Mouse (Mus musculus): ENCODE measurements around the gene Col26a1.
A peak's percentile ranks its signal among the peaks of the same experiment; 100 is the strongest.
"Not testable (repeated sequence)": the region's sequence is repeated elsewhere in the genome, so short reads cannot be mapped to it uniquely, and the experiment has no call there.

Gene Col26a1

DNA sequence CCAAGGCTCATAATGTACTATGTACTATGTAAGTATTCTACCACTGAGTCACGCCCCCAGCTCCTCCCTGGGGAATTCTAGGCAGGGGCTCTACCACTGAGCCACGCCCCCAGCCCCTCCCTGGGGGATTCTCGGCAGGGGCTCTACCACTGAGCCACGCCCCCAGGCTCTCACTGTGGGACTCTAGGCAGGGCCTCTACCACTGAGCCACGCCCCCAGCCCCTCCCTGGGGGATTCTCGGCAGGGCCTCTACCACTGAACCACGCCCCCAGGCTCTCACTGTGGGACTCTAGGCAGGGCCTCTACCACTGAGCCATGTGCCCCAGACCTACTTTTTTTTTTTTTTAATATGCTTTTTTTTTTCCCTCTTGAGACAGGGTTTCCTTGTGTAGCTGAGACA, 129.8 kb downstream of the Col26a1 start:
- DNase-seq (ENCODE audit: extremely low read depth, low read depth) = not testable (repeated sequence)

DNA sequence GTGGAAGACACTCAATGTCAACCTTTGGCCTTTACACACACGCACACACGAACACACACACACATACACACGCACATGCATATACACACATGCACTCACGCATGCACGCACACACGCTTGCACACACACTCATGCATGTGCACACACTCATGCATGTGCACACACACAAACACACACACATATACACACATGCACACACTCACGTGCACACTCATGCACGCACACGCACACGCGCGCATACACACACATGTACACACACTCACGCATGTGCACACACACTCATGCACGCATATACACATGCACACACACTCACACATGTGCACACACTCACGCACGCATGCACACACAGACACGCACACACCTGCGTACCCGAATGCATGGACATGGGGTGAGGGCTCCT, 130.9 kb downstream of the Col26a1 start:
- no peak for DNase-seq (ENCODE audit: extremely low read depth, low read depth)

DNA sequence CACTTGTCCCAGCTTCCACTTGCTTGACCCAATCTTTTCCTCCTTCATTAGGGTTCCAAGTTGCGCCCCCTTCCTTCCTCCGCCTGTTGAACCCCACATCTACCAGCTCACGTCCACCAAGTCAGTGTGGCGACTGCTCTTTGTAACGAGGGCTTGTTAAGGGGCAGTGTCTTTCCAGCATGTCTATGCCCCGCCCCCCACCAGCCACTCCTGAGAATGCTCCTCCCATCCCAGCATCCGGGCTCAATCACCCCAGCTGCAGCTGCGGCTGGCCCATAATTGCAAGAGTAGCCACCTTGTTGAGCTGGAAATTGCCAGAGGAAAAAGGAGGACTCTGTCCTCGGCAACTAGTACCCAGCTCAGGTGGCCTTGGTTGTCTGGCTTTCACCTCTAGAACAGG, 136.4 kb downstream of the Col26a1 start:
- DNase-seq (ENCODE audit: extremely low read depth, low read depth) = no peak

DNA sequence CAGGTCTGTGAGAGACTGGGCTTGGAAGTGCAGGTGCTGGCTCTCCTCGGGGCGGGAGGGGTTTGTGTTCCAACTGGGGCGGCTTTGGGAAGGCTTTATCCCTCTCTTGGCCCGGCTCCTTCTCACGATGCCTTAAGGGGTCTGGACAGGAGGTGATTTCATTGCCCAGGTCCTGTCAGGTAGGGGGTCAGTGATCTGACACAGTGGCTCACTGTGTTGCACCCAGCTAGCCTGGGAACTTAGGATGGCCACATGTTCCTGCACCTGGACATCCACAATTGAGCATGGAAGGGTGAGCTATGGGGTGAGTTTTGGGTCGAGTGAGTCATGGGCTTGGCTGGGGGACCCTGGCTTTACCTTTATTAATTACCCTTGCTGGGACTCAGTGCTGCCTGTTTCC, 144.1 kb downstream of the Col26a1 start:
- DNase-seq (ENCODE audit: extremely low read depth, low read depth) = no peak

DNA sequence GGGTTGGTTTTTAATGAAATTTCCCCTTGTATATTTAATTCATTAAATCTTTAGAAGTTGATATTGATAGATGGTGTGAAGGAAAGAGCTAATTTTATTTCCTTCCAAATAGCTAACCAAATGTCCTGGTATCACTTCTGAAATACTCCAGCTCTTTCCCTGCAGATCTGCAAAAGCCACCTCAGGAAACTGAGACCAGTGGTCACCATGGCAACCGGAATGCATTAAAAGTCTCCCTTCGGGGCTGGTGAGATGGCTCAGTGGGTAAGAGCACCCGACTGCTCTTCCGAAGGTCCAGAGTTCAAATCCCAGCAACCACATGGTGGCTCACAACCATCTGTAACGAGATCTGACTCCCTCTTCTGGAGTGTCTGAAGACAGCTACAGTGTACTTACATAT, 156.7 kb downstream of the Col26a1 start:
- not testable (repeated sequence) for DNase-seq (ENCODE audit: extremely low read depth, low read depth)

DNA sequence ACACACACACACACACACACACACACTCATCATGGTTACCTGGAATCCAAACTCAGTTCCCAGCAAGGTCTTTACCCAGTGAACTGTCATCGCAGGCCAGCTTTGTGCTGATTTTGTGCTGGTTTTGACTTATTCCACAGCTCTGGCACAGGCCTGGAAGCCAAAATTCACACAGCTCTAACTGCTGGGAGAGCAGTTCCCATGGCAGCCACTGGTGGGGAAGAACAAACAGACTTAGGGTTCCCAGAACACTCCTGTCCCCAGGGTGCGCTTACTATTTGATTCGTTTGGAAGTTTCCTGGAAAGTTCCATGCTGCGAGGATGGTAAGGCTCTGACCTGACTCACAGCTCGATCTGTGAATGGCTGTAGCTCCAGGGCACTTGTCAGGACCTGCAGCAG, 161.4 kb downstream of the Col26a1 start:
- DNase-seq (ENCODE audit: extremely low read depth, low read depth) = no peak

DNA sequence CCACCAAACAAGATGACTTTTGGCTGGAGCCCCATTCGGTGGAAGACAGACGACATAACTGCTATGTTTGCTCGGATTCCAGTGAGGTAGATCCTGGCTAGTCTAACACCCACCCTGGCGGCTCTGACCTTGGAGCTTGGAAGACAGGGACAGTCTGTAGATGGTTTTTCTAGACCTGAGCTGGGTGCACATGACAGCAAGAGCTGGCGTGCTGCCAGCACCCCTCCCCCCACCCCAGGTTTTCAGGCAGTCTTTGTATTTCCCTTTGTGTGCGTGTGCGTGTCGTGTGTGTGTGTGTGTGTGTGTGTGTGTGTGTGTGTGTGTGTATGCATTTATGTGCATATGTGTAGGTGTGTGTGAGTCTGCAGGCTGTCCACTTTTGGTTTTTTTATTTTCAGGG, 164.4 kb downstream of the Col26a1 start:
- DNase-seq (ENCODE audit: extremely low read depth, low read depth) = no peak

DNA sequence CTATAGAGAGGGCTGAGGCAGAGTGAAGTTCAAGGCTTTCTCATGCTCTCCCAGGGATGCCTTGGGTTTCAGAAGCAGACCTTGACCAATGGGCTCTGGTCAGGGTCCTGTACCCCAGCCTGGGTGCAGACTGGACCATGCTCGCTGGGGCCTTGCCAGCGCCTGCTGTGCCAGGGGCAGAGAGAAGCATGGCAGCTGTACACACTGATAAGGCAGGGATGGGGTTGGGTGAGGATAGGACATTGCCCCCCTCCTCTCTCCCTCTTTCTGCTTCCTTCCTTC, 165.5 kb downstream of the Col26a1 start:
- DNase-seq (ENCODE audit: extremely low read depth, low read depth) = no peak

DNA sequence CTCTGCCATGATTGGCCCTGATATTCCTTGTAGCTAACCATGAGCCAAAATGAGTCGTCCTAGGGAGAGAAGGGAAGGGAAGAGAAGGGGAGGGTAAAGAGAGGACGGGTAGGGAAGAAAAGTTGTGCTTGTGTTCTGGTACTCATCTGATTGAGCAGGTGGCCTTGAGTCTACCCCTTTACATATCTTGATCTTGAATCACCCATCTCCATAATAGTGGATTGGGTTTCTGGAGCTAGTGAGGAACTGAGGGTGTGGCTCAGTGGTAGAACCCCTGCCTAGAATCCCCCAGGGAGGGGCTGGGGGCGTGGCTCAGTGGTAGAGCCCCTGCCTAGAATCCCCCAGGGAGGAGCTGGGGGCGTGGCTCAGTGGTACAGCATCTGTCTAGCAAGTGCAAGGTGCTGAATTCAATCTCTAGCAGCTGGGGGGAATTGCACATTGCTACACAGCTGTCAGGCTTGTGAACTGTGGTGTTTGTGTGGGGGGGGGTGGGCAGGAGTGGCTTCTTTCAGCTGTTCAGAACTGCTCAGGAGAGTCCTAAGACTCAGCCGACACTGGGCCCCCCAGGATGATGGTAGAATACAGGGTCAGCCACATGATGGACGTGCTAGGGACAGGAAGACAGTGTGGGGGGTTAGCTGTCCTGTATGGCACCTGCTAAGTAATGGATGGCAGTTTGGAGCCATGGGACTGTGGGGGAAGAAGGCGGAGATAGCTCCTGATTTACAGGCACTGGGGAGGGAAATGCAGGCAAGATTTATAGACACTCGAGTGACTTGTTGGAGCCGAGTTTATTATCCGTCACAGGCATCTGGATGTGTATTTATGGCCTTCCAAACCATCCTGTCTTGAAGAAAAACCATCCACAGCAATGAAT, 166.1 kb downstream of the Col26a1 start:
- no peak for DNase-seq (ENCODE audit: extremely low read depth, low read depth)

DNA sequence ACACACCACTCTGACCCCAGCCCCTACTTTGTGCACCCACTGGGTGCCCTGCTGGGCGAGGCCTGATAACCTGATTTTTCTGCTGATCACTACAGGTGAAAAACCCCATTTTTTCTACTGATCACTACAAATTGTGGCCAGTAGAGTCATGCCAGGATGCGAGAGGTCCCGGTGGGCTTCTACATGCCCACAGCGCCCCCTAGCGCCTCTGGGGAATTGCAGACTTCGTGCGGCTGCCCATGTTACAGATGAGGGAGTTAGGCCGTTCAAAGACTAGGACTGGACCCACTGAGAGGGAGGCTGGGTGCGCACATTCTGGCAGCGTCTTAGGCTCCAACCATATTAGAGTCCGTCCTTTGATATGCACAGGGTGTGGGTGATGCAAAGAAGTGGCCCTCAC, 168.1 kb downstream of the Col26a1 start:
- peak; percentile 12 for DNase-seq (ENCODE audit: extremely low read depth, low read depth)

DNA sequence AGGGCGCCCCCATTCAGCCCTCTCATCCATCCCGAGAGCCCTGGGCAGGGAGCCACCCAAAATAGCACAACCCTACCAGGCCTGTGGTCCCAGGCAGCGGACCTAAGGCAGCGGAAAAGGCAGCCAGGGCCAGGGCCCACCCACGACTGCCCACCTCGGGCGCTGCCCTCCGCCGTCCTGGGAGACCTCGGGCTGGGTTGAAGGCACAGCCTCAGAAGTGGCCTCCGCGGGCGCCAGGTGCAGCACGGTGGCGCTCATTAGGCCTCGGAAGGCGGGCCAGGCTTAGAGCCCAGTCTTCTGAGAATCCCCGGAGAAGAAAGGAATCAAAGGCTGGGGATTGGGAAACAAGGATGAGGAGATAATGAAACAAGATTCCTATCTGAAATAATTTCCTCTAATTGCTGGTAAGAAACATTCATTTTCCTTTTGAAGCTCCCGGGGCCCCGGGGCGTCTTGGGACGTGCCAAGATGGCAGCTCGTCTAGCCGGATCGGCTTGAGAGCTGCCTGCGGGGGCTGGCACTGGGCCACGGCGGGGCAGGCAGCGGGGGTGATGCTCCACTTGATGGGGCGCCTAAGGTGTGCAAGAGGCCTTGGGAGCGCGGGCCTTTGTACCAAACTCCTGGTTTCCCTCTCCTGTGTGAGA, 168.7 kb downstream of the Col26a1 start:
- DNase-seq (ENCODE audit: extremely low read depth, low read depth) = no peak

DNA sequence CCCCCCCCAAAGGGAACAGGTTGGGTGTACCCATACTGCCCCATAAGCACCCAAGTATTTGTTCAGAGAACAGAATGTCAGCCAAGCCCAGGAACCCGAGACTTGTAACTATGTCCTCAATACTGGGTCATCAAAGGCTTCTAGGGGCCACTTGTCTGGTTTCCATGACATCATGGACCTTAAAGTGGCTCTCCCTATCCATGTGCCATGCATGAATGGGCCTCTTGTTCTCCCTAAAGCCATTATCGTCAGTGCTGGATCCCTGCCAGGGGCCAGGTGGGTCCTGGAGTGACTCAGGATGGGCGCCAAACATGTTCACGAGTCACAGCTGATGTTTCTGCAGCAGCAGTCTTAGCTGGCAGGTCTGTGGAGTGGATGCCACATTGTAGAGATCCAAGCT, 172.3 kb downstream of the Col26a1 start:
- no peak for DNase-seq (ENCODE audit: extremely low read depth, low read depth)

DNA sequence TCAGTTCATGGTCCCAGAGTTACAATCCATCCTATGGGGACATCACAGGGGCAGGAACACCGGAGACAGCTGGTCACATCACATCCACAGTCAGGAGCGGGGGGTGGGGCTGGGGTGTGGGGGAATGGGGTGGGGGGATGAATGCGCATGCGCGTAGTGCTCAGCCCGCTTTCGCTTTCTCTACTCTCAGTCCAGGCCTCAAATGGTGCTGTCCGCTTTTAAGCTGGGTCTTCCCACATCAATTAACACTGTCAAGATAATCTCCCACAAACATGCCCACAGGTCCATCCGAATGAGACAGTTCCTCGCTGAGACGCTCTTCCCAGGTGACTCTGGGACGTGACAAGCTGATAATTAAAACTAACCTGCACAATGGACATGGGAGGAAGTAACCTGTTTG, 174.9 kb downstream of the Col26a1 start:
- no peak for DNase-seq (ENCODE audit: extremely low read depth, low read depth)

DNA sequence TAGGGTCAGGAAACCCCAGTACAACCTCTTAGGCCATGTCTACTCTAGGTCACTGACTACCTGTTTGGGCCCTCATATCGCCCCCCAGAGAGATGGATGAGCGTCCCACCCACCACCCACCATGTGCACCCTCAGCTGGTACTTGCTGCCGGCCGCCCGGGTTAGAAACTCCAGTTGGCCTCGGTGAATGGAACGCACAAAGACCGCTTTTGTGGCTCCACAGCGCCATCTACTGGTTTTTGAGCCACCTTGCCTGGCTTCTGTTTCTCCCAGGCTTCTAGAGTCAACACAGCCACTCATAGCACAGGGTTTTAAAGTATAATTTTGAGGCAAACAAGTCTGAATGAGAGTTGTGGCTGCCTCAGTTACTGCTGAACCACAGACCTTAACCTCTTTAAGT, 176.2 kb downstream of the Col26a1 start:
- peak; percentile 31 for DNase-seq (ENCODE audit: extremely low read depth, low read depth)

DNA sequence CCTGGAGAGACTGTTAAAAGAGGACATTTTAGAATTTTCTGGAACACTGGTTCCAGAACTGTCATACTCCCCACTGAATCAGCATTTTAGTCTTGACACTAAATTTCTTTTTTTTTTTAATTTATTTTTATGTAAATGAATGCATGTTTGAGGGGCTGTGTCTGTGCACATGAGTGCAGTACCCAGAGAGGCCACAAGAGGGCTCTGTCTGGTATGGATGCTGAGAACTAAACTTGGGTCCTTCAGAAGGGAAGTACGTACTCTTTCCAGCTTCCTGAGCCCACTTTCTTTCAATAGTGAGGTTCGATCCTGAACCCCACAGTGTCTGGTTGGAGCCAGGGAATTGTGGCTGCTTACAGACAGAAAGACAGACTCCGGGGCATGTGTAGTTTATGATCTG, 177.5 kb downstream of the Col26a1 start:
- peak; percentile 29 for DNase-seq (ENCODE audit: extremely low read depth, low read depth)

DNA sequence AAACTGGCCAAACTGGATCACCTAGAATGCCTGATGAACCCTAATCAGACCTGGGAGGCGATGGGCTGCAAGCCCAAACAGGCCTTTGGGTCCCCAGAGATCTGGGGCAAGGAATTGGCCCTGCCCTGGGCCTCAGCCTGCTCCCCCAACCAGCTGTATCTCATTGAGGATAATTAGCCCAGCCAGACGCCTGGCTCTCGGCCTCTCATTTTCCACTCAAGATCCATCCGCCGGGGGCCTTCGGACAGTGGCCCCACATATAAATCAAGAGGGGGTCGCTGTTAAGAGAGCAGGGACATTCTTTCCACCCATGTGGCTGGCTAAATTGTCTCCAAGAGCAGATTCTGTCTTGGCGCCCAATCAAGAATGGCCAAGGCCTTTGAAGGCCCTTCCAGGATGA, 178.9 kb downstream of the Col26a1 start:
- no peak for DNase-seq (ENCODE audit: extremely low read depth, low read depth)

DNA sequence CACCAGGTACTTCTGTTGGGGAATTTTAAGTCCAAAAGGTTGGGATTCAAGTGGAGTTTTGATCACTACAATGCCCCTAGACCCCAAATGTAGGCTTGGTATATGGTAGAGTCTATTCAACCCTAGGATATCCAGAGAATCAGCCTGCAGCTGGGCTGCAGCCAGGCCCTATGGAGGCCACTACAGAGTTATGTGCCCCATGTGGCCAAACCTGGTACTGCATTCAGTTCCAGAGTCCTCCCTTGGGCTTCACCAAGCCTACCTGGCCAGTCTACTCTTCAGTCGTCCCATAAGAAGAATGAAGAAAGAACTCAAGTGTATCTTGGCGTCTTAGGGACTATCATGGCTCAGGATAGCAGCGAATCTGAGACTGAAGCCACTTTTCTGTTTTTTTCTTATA, 179.3 kb downstream of the Col26a1 start:
- DNase-seq (ENCODE audit: extremely low read depth, low read depth) = peak; percentile 27

DNA sequence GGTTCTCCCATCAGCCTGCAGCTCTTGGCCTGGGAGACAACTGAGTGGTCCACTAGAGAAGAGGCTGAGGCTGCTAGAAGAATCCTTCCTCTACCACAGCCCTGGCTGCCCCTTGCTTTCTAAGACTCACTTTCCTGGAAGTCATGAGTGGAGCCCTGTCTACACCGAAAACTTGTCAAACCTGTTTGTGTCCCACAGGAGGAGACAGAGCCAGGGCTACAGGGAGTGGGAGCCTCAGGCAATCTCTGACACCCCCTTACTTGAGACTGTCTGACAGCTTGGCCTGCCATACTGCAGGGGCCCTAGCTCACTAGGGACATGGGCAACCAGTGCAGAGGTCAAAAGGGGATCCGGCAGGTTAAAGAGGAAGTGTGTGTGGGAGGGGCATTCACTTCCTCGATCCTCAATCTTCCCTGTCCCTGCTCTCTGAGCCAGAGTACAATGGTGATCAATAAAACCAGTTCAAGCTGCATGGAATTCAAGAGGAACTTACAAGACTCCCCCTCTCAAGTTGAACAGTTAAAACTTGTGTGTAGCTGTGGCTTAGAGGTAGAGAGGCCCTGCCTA, 180.8 kb downstream of the Col26a1 start:
- no peak for DNase-seq (ENCODE audit: extremely low read depth, low read depth)

DNA sequence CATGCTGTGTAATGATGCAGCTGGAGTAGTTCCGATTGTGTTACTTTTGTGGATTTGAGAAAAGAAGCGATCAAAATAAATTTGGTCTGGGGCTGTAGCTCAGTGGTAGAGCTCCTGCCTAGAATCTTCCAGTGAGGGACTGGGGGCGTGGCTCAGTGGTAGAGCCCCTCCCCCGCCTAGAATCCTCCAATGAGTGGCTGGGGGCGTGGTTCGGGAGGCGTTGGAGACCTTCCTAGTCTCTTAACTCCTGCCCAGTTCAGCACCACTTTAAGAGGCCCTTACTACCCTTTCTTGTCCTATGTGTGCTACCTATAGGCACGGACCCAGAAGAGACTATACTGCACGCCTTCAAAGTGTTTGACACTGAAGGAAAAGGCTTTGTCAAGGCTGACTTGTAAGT, 185.4 kb downstream of the Col26a1 start:
- no peak for DNase-seq (ENCODE audit: extremely low read depth, low read depth)

DNA sequence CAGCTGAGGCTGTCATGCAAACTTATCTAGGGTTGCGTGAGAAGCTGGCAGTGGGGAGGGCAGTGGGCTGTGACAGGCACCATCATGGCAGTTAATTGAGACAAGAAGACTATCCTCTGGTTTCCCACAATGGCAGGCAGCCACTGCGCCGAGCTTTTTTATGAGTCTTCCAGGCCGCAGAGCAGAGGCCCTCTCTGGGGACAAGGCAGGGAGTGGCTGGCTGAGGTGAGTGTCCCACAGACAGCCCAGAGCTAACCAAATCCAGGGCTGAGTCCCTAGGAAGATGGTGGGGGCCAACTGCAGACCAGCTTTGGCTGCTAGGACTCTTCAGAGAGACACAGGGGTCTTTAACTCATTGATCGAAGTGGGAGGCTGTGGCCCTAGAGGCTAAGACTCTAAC, 186.5 kb downstream of the Col26a1 start:
- DNase-seq (ENCODE audit: extremely low read depth, low read depth) = no peak

DNA sequence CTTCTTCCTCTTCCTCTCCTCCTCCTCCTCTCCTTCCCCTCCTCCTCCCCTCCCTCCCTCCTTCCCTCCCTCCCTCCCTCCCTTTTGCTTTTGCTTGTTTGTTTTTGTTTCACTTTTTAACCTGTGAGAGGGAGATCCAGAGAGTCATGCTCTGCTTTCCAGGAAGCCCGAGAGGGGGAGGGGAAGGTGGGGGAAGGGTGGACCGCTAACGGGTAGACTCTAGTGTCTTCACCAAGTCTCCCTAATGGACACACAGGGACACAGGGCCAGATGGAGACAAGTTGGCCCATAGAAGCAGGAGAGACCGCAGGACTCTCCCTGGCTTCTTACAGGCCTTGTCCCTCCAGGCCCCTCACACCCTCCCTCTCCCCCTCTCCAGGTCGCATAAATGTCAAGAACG, 188.0 kb downstream of the Col26a1 start:
- no peak for DNase-seq (ENCODE audit: extremely low read depth, low read depth)

DNA sequence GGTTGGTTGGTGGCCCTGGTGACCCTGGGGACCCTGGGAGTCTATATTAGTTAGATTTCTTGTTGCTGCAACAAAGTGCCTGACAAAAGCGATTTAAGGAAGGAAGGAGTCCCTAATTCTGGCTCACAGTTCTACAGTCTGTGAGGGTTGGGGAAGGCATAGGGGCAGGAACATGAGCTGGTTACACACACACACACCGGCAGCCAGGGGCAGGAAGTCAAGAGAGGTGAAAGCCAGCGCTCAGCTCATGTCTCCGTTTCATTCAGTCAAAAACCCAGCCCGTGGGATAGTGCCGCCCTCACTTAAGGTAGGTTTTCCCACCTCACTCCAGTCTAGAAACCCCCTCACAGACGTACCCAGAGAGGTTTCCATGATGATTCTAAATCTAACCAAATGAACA, 189.6 kb downstream of the Col26a1 start:
- DNase-seq (ENCODE audit: extremely low read depth, low read depth) = no peak

DNA sequence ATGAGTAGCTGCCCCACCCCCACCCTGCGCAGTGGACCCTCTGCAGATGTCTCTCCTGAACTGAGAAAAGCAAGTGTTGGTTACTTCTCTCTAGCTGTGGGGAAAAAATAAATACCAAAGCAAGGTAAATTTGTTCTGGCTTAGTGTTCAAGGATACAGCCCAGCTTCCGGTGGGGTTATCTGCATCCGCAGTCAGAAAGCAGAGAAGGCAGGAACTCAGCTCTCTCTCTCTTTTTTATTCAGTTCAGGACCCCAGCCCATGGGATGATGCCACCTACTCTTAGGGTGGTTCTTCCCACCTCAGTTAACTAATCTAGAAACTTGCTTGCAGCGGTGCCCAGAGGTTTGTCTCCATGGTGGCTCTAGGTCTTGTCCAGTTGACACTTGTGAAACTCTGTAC, 190.2 kb downstream of the Col26a1 start, which contains the start of gene Myl10:
Gene Myl10 (plus strand): TSS at position 363 of the 400 bp plus-strand sequence.
- no peak for DNase-seq (ENCODE audit: extremely low read depth, low read depth)

Data from MEL-GATA-1-ER (cell line).